Mouse (Mus musculus) spleen, embryonic (tissue): ENCODE measurements at regions not wholly inside any gene's neighbourhood (a gene's known extent, or its start where the extent isn't known, plus 50 kb on each side); places are given as distances from the start of the nearest gene placed in this dataset.

Source experiments
- CTCF ChIA-PET: fragments of 350-600 bp; sonication (Branson Sonifier 250); formaldehyde crosslinking; loops from one replicate; lab custom pipeline; 2022; lab: Charles Lee

DNA sequence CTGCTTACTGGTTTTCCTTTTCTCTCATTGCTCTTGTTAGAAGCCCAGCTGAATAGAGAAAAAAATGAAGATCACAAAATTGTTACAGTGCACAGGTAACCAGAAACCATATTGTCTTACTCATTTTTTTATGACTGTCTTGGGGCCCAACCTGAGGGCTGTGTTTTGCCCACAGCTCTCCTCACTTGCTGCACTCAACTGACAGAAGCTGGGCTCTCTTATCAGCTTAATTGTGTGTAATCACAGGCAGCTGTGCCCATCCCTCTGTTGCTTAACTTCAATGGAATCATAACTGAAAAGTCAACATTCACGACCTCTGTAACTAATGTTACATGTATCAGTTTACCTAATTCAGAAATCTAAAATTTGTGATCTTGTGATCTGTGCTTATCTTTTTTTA is 95.1 kb upstream of the Ankrd50 start:
- CTCF ChIA-PET: no interaction called here

DNA sequence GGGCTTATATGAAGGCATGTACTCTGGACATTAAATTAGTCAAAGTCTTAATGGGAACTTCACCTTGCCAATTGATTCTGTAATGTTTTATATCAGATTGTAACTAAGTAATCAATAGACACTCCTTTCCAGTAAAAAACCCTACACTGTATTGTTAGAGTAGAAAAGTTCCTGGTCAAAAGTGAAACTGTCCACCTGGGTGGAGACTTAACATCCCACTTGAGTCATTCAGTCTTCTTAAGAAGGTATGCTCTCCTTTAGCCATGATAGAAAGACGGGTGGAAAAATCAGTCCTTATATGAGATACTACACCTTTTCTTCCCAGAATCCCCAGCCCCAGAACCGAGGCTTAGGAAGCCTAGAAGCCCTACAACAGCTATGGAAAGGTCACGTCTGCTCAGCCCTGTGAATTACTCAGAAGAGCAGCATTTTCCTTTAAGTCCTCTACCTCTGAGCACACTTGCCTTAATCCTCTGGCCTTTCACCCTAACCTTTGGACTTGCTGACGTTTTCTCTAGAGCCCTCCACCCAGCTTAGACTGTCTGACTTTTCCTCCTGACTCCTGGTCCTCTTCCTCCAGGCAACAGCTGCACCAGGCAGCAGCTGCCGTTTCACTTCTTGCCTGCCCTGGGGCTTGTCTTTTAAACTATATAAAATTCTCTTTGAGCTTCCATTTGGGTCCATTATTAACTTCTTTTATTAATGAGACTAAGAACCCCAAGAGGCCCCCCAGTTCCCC is 93.4 kb upstream of the Ankrd50 start:
- CTCF ChIA-PET: no interaction called here

GRCm38 (mm10) chr3:38573594-38573993 is 89.0 kb upstream of the Ankrd50 start:
- CTCF ChIA-PET: no interaction called here

GRCm38 (mm10) chr3:38572159-38572558 is 87.5 kb upstream of the Ankrd50 start:
- CTCF ChIA-PET: no interaction called here

DNA sequence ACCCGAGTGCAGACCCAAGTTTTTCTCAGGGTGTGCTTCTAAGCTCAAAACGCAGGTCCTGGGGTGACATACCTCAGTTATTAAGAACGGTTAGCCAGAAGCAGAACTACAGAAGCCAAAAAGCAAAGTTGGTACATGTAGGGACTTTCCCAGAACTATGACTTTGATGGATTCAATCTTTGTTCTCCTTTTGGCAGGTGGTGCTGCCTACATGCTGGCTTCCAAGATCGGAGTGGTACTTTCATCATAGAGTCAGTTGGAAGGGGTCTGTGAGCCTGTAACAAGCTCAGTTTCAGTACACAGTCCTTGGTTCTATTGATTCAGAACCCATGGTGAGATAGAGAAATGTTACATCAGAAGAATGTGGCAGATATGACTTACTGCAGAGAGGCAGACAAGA is 86.6 kb upstream of the Ankrd50 start:
- CTCF ChIA-PET: no interaction called here

- CTCF ChIA-PET: no interaction called here
Observed at GRCm38 (mm10) chr3:38569001-38569400, 84.4 kb upstream of the Ankrd50 start.

DNA sequence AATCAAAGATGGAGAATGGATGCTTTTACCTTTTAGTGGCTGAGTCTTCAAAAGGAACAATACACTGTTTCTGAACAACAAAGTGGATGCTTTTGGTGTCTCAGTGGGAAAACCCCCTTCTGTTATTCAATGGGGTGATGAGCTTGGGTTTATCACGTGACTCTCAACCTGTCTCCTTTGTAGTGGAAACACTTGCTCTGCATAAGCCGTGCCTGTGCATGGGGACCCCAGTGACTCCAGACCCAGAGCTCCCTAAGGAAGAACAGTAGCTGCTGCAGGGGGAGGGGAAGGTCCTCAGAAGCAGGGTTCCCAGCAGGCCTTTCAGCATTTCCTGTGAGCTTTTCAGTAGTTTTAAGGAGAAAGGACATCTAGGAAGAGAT is 83.9 kb upstream of the Ankrd50 start:
- CTCF ChIA-PET: no interaction called here

GRCm38 (mm10) chr3:38567946-38568595 is 83.4 kb upstream of the Ankrd50 start:
- CTCF ChIA-PET: no interaction called here

GRCm38 (mm10) chr3:38566576-38566975 is 81.9 kb upstream of the Ankrd50 start:
- CTCF ChIA-PET: interaction anchor here (0.6 kb wide), 1 partner anchor 217 kb away, joined by 3 read pairs; no protein-coding TSS in a partner anchor

GRCm38 (mm10) chr3:38564844-38565243 is 80.2 kb upstream of the Ankrd50 start:
- CTCF ChIA-PET: no interaction called here

GRCm38 (mm10) chr3:38564364-38564763 is 79.7 kb upstream of the Ankrd50 start:
- CTCF ChIA-PET: no interaction called here

GRCm38 (mm10) chr3:38561186-38561585 is 76.5 kb upstream of the Ankrd50 start:
- CTCF ChIA-PET: no interaction called here

DNA sequence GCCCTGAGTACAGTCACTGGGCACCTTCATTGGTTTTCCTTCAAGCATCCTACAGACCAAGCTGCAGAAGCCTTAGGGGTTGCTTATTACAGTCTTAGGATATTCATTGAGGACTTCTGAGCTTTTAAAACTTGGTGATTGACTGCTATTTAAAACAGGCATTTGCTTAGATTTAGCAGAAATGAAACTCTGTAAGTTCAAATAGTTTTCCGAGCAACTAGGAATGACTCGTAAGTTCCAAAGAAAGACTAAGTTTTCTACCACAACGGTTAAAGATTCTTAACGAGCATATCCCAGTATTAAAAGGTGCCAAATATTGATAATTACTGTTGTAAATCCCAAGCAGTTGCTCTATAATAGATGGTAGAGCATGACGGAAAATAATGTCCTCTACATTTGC is 71.3 kb upstream of the Ankrd50 start:
- CTCF ChIA-PET: no interaction called here

GRCm38 (mm10) chr3:38553470-38554043 is 68.9 kb upstream of the Ankrd50 start:
- CTCF ChIA-PET: no interaction called here

GRCm38 (mm10) chr3:38547032-38547431 is 62.4 kb upstream of the Ankrd50 start:
- CTCF ChIA-PET: interaction anchor here (0.7 kb wide), 1 partner anchor 160 kb away, joined by 3 read pairs; no protein-coding TSS in a partner anchor

GRCm38 (mm10) chr3:38545501-38545896 is 60.9 kb upstream of the Ankrd50 start:
- CTCF ChIA-PET: no interaction called here

DNA sequence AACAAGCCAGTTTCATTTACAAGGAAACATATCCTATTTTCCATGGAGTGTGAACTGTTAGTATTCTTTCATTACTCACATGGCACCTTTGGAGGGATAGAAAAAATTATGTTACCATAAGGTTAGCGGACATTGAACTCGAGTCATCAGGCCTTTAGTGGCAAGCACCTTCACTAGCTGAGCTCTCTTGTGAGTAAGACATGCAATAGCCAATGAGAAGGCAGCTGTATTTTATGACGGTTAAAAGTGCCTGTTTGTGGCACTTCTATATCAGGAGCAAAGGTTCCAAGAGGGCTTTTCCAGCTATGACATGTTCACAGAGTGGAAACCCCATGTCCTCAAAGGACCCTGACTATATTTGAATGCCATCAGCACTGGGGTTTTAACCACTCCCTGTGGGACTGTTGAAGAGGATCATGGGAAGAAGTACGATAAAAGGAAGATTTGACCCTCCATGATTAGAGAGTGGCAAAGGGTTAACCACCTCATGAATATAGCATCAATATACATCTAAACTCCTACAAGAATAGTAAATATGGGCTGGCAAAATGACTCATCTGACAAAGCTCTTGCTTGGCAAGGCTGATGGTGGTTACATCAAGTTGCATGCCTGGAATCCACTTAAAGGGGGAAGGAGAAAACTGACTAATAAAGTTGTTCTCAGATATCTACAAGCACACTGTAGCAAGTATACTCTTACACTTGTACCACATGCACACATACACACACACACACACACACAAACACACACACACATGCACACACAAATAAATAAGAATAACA is 60.3 kb upstream of the Ankrd50 start:
- CTCF ChIA-PET: no interaction called here

DNA sequence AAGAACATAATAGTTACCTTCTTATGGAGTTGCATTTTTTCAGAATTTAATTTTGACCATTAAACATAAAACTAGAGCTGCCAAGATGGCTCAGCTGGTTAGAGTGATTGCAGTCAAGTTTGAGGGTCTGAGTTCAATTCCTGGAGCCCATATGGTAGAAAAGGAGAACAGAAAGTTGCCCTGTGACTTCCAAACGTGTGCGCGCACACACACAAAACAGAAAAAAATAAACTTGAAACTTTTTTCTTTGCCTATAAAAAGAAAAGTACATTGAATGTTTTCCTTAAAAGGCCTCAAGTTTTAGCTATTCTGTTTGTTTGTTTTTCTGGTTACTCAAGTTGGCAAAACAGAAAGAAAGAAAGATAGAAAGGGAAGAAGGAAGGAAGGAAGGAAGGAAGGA is 59.2 kb upstream of the Ankrd50 start:
- CTCF ChIA-PET: no interaction called here

DNA sequence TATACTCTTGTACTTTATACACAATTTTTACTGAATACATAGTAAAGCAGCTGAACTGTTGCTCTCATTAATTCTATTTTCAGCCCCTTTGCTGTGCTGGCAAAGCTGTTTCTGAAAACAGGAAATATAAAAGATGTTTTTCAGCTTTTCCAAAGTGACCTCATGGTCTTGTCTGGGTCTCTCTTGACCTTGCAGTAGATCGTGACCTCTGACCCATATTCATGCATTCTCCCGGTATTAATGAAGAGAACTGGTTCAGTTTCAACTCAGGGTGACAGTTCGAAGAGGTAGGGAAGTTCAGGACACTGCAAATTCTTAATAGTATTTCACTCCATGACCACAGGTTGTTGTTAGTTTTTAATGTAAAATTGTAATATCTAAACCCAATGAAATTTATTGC is 56.7 kb upstream of the Ankrd50 start:
- CTCF ChIA-PET: no interaction called here

- CTCF ChIA-PET: no interaction called here
Observed at GRCm38 (mm10) chr3:38538309-38538708, 53.7 kb upstream of the Ankrd50 start.

GRCm38 (mm10) chr3:38537770-38538169 is 53.1 kb upstream of the Ankrd50 start:
- CTCF ChIA-PET: no interaction called here
